Mouse (Mus musculus): ENCODE results near the gene Ropn1l.

GRCm38 (mm10) chr15:31494310-31494709 lies 40.8 kb upstream of the Ropn1l start:
- TF ChIP-seq CTCF (IDR thresholded peaks at IDR 0.05; ENCODE audit: extremely low read depth, insufficient read depth, low read length) (no peak), POLR2A (IDR thresholded peaks at IDR 0.05; ENCODE audit: extremely low read depth, insufficient read depth, low read length) (no peak)

Data from cortical plate, adult 2 months (tissue).